Mouse (Mus musculus): ENCODE results near the gene Usp34. TPM values are rescaled to one million over a fixed set of nuclear protein-coding genes. Genes with fewer than 3 reads are reported as not detected.
A peak's percentile ranks its signal among the peaks of the same experiment; 100 is the strongest.
"Not testable (repeated sequence)": the region's sequence is repeated elsewhere in the genome, so short reads cannot be mapped to it uniquely, and the experiment has no call there.

The Usp34 gene
- polyA plus RNA-seq, 1 experiment, result 0.81 TPM

- H3K36me3 ChIP-seq (replicated peaks; ENCODE audit: low read length), result peaks cover 75% of the 10 kb centered on the region
Measured at GRCm38 (mm10) chr11:23297379-23297778, 9.3 kb upstream of the Usp34 start.

GRCm38 (mm10) chr11:23298301-23298700 is 8.4 kb upstream of the Usp34 start:
- Histone ChIP-seq H3K9me3 (no peaks in the 10 kb centered on the region), H3K27me3 (replicated peaks) (no peaks in the 10 kb centered on the region), H3K4me3 (replicated peaks) (no peak overlapping the region), H3K36me3 (replicated peaks; ENCODE audit: low read length) (peaks cover 66% of the 10 kb centered on the region), H3K4me1 (peaks cover 5% of the 10 kb centered on the region; the same call in 1 of the 2 replicates)
- no peak for TF ChIP-seq GATA1 (IDR thresholded peaks at IDR 0.05; ENCODE audit: borderline replicate concordance, low read length)
- no peak for TF ChIP-seq FLI1 (IDR thresholded peaks at IDR 0.05; ENCODE audit: low read length)

More at GRCm38 (mm10) chr11:23297379-23297778, 9.3 kb upstream of the Usp34 start:
- Histone ChIP-seq H3K4me1 (peaks cover 5% of the 10 kb centered on the region; the same call in 1 of the 2 replicates), H3K27me3 (replicated peaks) (no peaks in the 10 kb centered on the region), H3K4me3 (replicated peaks) (no peak overlapping the region), H3K9me3 (no peaks in the 10 kb centered on the region)
- TF ChIP-seq GATA1 (IDR thresholded peaks at IDR 0.05; ENCODE audit: borderline replicate concordance, low read length) (no peak), FLI1 (IDR thresholded peaks at IDR 0.05; ENCODE audit: low read length) (no peak)

GRCm38 (mm10) chr11:23299910-23300309 is 6.8 kb upstream of the Usp34 start:
- H3K9me3 ChIP-seq, result no peaks in the 10 kb centered on the region
- H3K4me1 ChIP-seq, result peaks cover 5% of the 10 kb centered on the region; the same call in 1 of the 2 replicates
- TF ChIP-seq FLI1 (IDR thresholded peaks at IDR 0.05; ENCODE audit: low read length) (no peak), GATA1 (IDR thresholded peaks at IDR 0.05; ENCODE audit: borderline replicate concordance, low read length) (no peak)
- H3K4me3 ChIP-seq (replicated peaks), result no peak overlapping the region
- peaks cover 51% of the 10 kb centered on the region for H3K36me3 ChIP-seq (replicated peaks; ENCODE audit: low read length)
- no peaks in the 10 kb centered on the region for H3K27me3 ChIP-seq (replicated peaks)

- H3K27me3 ChIP-seq (replicated peaks), result no peaks in the 10 kb centered on the region
- H3K9me3 ChIP-seq, result no peaks in the 10 kb centered on the region
- no peak for TF ChIP-seq FLI1 (IDR thresholded peaks at IDR 0.05; ENCODE audit: low read length)
- TF ChIP-seq GATA1 (IDR thresholded peaks at IDR 0.05; ENCODE audit: borderline replicate concordance, low read length), result no peak
- peaks cover 9% of the 10 kb centered on the region for H3K4me1 ChIP-seq
- peaks cover 19% of the 10 kb centered on the region for H3K36me3 ChIP-seq (replicated peaks; ENCODE audit: low read length)
- no peak overlapping the region for H3K4me3 ChIP-seq (replicated peaks)
Measured at GRCm38 (mm10) chr11:23303126-23303525, 3.6 kb upstream of the Usp34 start.

- Histone ChIP-seq H3K4me1 (peaks cover 27% of the 10 kb centered on the region), H3K4me3 (replicated peaks) (peak overlapping the region; percentile 97)
- H3K27me3 ChIP-seq (replicated peaks); H3K36me3 ChIP-seq (replicated peaks; ENCODE audit: low read length); H3K9me3 ChIP-seq: not testable (repeated sequence)
Measured at GRCm38 (mm10) chr11:23305101-23305672, 1.5 kb upstream of the Usp34 start.

DNA sequence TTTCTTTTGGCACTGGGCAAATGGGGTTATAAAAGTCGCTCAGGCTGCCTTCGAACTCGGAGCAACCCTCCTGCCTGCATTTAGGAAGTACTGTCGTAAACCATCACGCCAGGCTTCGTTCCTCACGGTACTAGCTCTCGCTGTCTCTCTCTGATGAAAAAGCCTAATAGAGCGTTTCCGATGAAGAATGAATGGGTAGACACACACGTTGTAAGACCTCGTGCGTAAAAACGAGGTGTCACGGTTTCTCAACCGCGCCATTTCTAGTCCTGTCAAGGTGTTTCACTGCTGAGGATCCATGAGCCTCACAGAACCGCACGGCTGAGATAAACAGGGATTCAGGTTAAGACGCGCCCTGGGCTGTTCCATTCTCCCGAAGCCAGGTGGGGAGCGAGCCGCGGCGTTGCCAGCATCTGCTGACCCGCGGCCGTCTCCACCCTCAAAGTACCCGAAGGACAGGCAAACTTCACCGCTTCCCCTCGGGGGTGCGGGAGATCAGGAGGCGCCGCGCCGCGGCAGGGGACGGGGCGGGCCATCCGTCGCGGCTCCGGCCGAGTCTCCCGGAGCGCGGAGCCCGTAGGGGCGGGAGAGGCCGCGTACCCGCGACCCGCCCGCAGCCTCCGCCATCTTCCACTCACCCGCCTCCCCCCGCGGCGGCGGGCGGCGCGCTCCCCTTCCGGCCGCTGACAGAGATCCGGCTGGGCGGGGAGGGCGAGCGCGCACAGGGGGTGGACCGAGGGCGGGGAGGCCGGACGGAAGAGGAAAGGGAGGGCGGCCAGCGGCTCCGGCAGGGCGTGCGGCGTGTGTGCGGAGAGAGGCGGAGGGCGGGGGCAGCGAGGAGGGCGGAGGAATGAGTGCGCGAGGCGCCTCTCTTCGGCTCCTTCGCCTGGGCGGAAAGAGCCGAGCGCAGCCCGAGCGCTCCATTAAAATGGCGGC is 754 bp upstream of the Usp34 start:
- Histone ChIP-seq H3K27me3 (replicated peaks) (no peaks in the 10 kb centered on the region), H3K4me1 (peaks cover 27% of the 10 kb centered on the region), H3K9me3 (no peaks in the 10 kb centered on the region), H3K4me3 (replicated peaks) (peak overlapping the region; percentile 97), H3K36me3 (replicated peaks; ENCODE audit: low read length) (peaks cover 4% of the 10 kb centered on the region)
- TF ChIP-seq FLI1 (IDR thresholded peaks at IDR 0.05; ENCODE audit: low read length) (0 out of 2 replicates have a peak, but pooled peaks have one; percentile 21), GATA1 (IDR thresholded peaks at IDR 0.05; ENCODE audit: borderline replicate concordance, low read length) (no peak)

- Histone ChIP-seq H3K36me3 (replicated peaks; ENCODE audit: low read length) (peaks cover 16% of the 10 kb centered on the region), H3K4me1 (peaks cover 38% of the 10 kb centered on the region), H3K4me3 (replicated peaks) (peak overlapping the region; percentile 97), H3K27me3 (replicated peaks) (no peaks in the 10 kb centered on the region), H3K9me3 (no peaks in the 10 kb centered on the region)
- TF ChIP-seq GATA1 (IDR thresholded peaks at IDR 0.05; ENCODE audit: borderline replicate concordance, low read length) (no peak), FLI1 (IDR thresholded peaks at IDR 0.05; ENCODE audit: low read length) (no peak)
Measured at GRCm38 (mm10) chr11:23307566-23307920, 848 bp downstream of the Usp34 start.

- Histone ChIP-seq H3K36me3 (replicated peaks; ENCODE audit: low read length) (peaks cover 28% of the 10 kb centered on the region), H3K4me3 (replicated peaks) (no peak overlapping the region), H3K9me3 (no peaks in the 10 kb centered on the region), H3K4me1 (peaks cover 52% of the 10 kb centered on the region), H3K27me3 (replicated peaks) (no peaks in the 10 kb centered on the region)
- no peak for TF ChIP-seq GATA1 (IDR thresholded peaks at IDR 0.05; ENCODE audit: borderline replicate concordance, low read length)
- TF ChIP-seq FLI1 (IDR thresholded peaks at IDR 0.05; ENCODE audit: low read length), result no peak
Measured at GRCm38 (mm10) chr11:23313496-23313895, 6.8 kb downstream of the Usp34 start.

DNA sequence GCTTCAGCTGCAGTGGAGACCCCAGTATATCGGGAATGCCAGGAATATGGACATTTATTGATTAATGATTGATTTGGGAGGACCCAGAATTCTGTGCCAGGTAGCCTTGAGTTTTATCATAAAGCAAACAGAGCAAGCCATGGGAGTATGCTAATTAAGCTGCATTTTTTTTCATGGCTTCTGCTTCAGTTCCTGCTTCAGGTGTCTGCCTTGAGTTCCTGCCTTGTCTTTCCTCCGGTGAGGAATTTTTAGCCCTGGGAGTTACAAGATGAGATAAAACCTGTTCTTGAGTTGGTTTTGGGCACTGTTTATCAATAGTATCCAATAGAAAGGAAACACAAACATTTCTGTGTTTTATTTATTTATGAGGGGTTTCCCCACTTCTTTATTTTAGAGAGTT is 22.7 kb downstream of the Usp34 start:
- no peaks in the 10 kb centered on the region for H3K27me3 ChIP-seq (replicated peaks)
- peaks cover 39% of the 10 kb centered on the region for H3K4me1 ChIP-seq
- TF ChIP-seq FLI1 (IDR thresholded peaks at IDR 0.05; ENCODE audit: low read length) (no peak), GATA1 (IDR thresholded peaks at IDR 0.05; ENCODE audit: borderline replicate concordance, low read length) (no peak)
- no peak overlapping the region for H3K4me3 ChIP-seq (replicated peaks)
- peaks cover 47% of the 10 kb centered on the region for H3K36me3 ChIP-seq (replicated peaks; ENCODE audit: low read length)
- H3K9me3 ChIP-seq, result no peaks in the 10 kb centered on the region

DNA sequence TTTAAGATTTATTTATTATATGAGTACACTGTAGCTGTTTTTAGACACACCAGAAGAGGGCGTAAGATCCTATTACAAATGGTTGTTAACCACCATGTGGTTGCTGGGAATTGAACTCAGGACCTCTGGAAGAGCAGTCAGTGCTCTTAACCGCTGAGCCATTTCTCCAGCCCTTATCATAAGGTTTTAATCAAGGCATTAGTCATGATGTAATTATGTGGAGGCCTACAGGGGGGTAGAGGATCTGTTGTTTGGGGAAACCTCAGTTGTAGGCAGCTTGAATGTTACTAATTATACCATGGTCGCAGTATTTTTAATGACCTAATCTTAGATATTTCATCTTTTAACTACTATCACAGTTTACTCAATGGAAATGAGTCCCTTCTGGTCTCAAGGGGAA is 25.4 kb downstream of the Usp34 start:
- Histone ChIP-seq H3K4me1 (peaks cover 39% of the 10 kb centered on the region), H3K27me3 (replicated peaks) (no peaks in the 10 kb centered on the region), H3K9me3 (no peaks in the 10 kb centered on the region), H3K36me3 (replicated peaks; ENCODE audit: low read length) (peaks cover 53% of the 10 kb centered on the region), H3K4me3 (replicated peaks) (no peak overlapping the region)
- no peak for TF ChIP-seq GATA1 (IDR thresholded peaks at IDR 0.05; ENCODE audit: borderline replicate concordance, low read length)
- no peak for TF ChIP-seq FLI1 (IDR thresholded peaks at IDR 0.05; ENCODE audit: low read length)
